Mouse (Mus musculus) stomach, postnatal 0 days (tissue): ENCODE measurements at regions not wholly inside any gene's neighbourhood (a gene's known extent, or its start where the extent isn't known, plus 50 kb on each side); places are given as distances from the start of the nearest gene placed in this dataset.

Experiments used
- ATAC-seq: fragments of 200-750 bp; cut with Nextera tagmentation; 2 replicates; pipeline ENCODE4 v1.8.0; 2017; ENCODE audit not compliant: low FRiP score, low TSS enrichment
- DNase-seq: peaks from one replicate; pipeline ENCODE4 v3.0.0-alpha.2; 2016; ENCODE audit warnings: low spot score
- H3K27ac ChIP-seq: fragments of 300-500 bp; sonication (generic); replicated peaks from 2 replicates; pipeline ENCODE4 v1.5.1; 2014; ENCODE audit warnings: mild to moderate bottlenecking, control low read depth
- H3K27me3 ChIP-seq: fragments of 300-500 bp; sonication (generic); 2 replicates; pipeline ENCODE4 v1.6.1; 2014; ENCODE audit warnings: low read length; ENCODE audit not compliant: control insufficient read depth, insufficient read depth
- H3K36me3 ChIP-seq: fragments of 300-500 bp; sonication (generic); 2 replicates; pipeline ENCODE4 v1.6.1; 2014; ENCODE audit warnings: low read length, mixed read lengths; ENCODE audit not compliant: control insufficient read depth, insufficient read depth
- H3K4me1 ChIP-seq: fragments of 300-500 bp; sonication (generic); replicated peaks from 2 replicates; pipeline ENCODE4 v1.6.1; 2014; ENCODE audit warnings: antibody characterized with exemption; ENCODE audit not compliant: control insufficient read depth, insufficient read depth
- H3K4me2 ChIP-seq: fragments of 300-500 bp; sonication (generic); replicated peaks from 2 replicates; pipeline ENCODE4 v1.6.1; 2014; ENCODE audit warnings: low read depth, mild to moderate bottlenecking, control low read depth, moderate library complexity
- H3K4me3 ChIP-seq: fragments of 300-500 bp; sonication (generic); 2 replicates; pipeline ENCODE4 v1.5.1; 2014; ENCODE audit warnings: low read depth, low read length, control low read depth
- H3K9ac ChIP-seq: fragments of 300-500 bp; sonication (generic); 2 replicates; pipeline ENCODE4 v1.6.1; 2014; ENCODE audit warnings: mild to moderate bottlenecking, low read length, control low read depth, mixed read lengths
- H3K9me3 ChIP-seq: fragments of 300-500 bp; sonication (generic); 2 replicates; pipeline ENCODE4 v1.6.1; 2016; ENCODE audit warnings: low read length; ENCODE audit not compliant: control insufficient read depth
- CTCF ChIP-seq: IDR thresholded peaks from 2 replicates; pipeline ENCODE4 v1.5.1; 2016; ENCODE audit warnings: antibody characterized with exemption, low read depth, mild to moderate bottlenecking, moderate library complexity
- EP300 ChIP-seq: optimal IDR thresholded peaks from 2 replicates; pipeline ENCODE3; 2016; ENCODE audit warnings: antibody characterized with exemption
- WGBS: fragments of 180-500 bp; shearing (Covaris S2); extraction: QIAGEN DNeasy Blood & Tissue Kit; methylation state at CpG from one replicate; pipeline ENCODE4 v1.1.7; 2014; 5-methylcytosine and 5-hydroxymethylcytosine counted together

- no peak for TF ChIP-seq EP300
- H3K36me3 ChIP-seq: no peaks in the 10 kb centered on the region
- ATAC-seq: no peak
- H3K27me3 ChIP-seq: no peaks in the 10 kb centered on the region
- no peaks in the 10 kb centered on the region for H3K9me3 ChIP-seq
- no peak overlapping the region for H3K27ac ChIP-seq
- no peak for DNase-seq
- H3K4me1 ChIP-seq: no peaks in the 10 kb centered on the region
- H3K9ac ChIP-seq: no peak overlapping the region
- 60% methylated on average over 4 of the region's 4 CpGs for WGBS
- H3K4me3 ChIP-seq: no peak overlapping the region
- no peak overlapping the region for H3K4me2 ChIP-seq
Observed at GRCm38 (mm10) chr14:120686751-120687150, 208.5 kb downstream of the Rap2a start.

DNA sequence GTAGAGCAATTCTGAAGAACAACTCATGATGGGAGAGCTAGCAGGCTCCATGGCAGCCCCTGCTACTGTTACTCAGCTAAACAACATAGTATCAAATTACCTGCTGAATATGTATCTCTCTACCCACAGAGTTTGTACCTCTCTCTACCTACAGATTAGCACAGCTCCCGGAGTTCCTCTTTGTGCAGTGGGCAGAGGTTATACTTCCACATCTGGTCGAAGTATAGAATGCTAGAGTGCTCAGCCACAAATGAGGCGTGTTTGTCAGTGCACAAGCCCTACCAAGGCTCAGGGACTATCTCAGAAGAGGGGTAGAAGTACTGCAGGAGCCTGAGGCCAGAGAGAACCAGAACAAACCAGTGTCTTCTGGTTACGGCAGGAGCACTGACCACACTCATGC lies 211.6 kb upstream of the Ipo5 start:
- ATAC-seq (no peak), DNase-seq (no peak)
- H3K4me3 ChIP-seq: no peak overlapping the region
- H3K4me1 ChIP-seq: no peaks in the 10 kb centered on the region
- no peaks in the 10 kb centered on the region for H3K27me3 ChIP-seq
- no peak for TF ChIP-seq CTCF
- no peak for TF ChIP-seq EP300
- no peaks in the 10 kb centered on the region for H3K9me3 ChIP-seq
- no peaks in the 10 kb centered on the region for H3K36me3 ChIP-seq
- no peak overlapping the region for H3K27ac ChIP-seq
- no peak overlapping the region for H3K9ac ChIP-seq
- H3K4me2 ChIP-seq: no peak overlapping the region
- 66% methylated on average over 4 of the region's 4 CpGs for WGBS

DNA sequence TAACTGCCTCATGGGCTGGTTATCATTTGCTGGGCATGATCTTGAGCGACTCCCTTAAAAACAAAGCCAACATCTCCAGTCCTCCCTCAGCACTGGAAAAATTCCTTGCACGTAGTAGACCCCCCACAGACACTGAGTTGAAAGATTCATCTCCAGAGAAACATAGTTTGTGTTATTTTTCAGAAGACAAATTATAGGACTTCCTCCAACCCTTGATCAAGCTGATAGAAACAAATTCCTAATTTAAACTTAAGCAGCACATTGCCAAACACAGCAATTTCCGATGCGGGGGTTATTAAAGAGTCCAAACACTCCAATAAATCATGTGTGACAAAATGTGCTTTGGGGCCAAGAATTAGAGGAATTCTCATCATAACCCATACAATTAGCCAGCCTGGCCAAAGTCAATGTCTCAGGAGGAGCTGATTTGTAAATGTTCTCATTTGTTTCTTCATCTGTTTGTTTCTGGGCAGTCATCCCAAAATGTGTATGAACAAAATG lies 205.7 kb upstream of the Ipo5 start:
- no peak overlapping the region for H3K27ac ChIP-seq
- no peaks in the 10 kb centered on the region for H3K4me1 ChIP-seq
- no peaks in the 10 kb centered on the region for H3K27me3 ChIP-seq
- TF ChIP-seq CTCF (no peak), EP300 (no peak)
- no peak overlapping the region for H3K4me3 ChIP-seq
- WGBS: 39% methylated on average over 4 of the region's 4 CpGs
- no peak overlapping the region for H3K4me2 ChIP-seq
- ATAC-seq (peak; percentile 71; the same call in 1 of the 2 replicates), DNase-seq (no peak)
- H3K9ac ChIP-seq: no peak overlapping the region
- H3K36me3 ChIP-seq: no peaks in the 10 kb centered on the region
- H3K9me3 ChIP-seq: no peaks in the 10 kb centered on the region

DNA sequence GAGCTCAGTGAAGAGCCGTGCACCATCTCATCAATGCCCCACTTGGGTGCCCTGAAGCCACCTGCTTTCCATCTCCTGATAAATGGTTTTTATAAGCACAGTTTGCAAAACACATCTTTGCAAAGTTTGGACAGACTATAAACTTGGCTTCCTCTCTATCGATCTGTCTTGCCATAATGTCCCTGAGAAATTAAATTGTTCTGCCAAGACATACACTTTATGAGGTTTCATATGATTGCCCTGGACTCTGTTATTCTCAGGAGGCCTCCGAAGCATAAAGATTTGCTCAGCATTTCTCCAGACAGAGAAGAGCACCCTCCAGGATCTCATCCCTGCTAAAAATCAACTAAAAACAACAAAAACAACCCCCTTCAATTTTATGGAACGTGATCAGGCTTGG lies 200.2 kb upstream of the Ipo5 start:
- no peak for DNase-seq
- Histone ChIP-seq H3K36me3 (no peaks in the 10 kb centered on the region), H3K9me3 (no peaks in the 10 kb centered on the region), H3K4me2 (no peak overlapping the region), H3K4me1 (no peaks in the 10 kb centered on the region), H3K27me3 (no peaks in the 10 kb centered on the region), H3K27ac (no peak overlapping the region), H3K9ac (no peak overlapping the region), H3K4me3 (no peak overlapping the region)
- TF ChIP-seq EP300 (no peak), CTCF (no peak)
- ATAC-seq: no peak
- 53% methylated on average over 4 of the region's 4 CpGs for WGBS

GRCm38 (mm10) chr14:120720464-120721445 lies 190.3 kb upstream of the Ipo5 start:
- ATAC-seq: no peak
- H3K4me1 ChIP-seq: no peaks in the 10 kb centered on the region
- no peak for DNase-seq

More at GRCm38 (mm10) chr14:120720464-120721445, 190.3 kb upstream of the Ipo5 start:
- TF ChIP-seq CTCF (no peak), EP300 (no peak)
- Histone ChIP-seq H3K36me3 (no peaks in the 10 kb centered on the region), H3K27me3 (no peaks in the 10 kb centered on the region), H3K4me3 (no peak overlapping the region), H3K4me2 (no peak overlapping the region), H3K27ac (no peak overlapping the region), H3K9ac (no peak overlapping the region), H3K9me3 (no peaks in the 10 kb centered on the region)
- WGBS: 37% methylated on average over 20 of the region's 20 CpGs
